In genomic region chr11:109175376-109175969, GRCm38 (mm10) we compare ENCODE assay signal across 25 mouse cellular contexts. TPM values are rescaled to one million over a fixed set of nuclear protein-coding genes. Genes with fewer than 3 reads are reported as not detected.
A peak's percentile ranks its signal among the peaks of the same experiment; 100 is the strongest.
DNase-seq lines count a peak whose midpoint lies in the region; ATAC-seq lines count a peak whose summit lies in the region.
"Had no signal": no experiment of that assay in that cellular context is flagged by ENCODE, and none has a peak within 500 bp of the region (broad histone marks: within the 10 kb centered on the region; RNA-seq: fewer than 3 reads in every experiment).

No protein-coding gene starts in this region.

- H3K27ac ChIP-seq in embryonic facial prominence, embryonic 14.5 days (replicated peaks; ENCODE audit: low read depth, low read length): no peak overlapping the region
- H3K27ac ChIP-seq in embryonic facial prominence, embryonic 10.5 days (replicated peaks): no peak overlapping the region
- peak overlapping the region; percentile 84 for H3K27ac ChIP-seq in lung, embryonic 16.5 days (ENCODE audit: low read length)
- H3K27ac ChIP-seq: embryonic facial prominence, embryonic 12.5 days; forebrain, embryonic 12.5 days; heart, embryonic 10.5 days had no signal

- 0 out of 2 replicates have a peak, but pooled peaks cover 3% of the 10 kb centered on the region for H3K4me1 ChIP-seq in embryonic facial prominence, embryonic 14.5 days (ENCODE audit: control insufficient read depth, insufficient read depth, low read length)
- H3K4me1 ChIP-seq in embryonic facial prominence, embryonic 10.5 days: peaks cover 7% of the 10 kb centered on the region; the same call in 1 of the 2 replicates
- H3K4me1 ChIP-seq in lung, embryonic 16.5 days (replicated peaks; ENCODE audit: control insufficient read depth, insufficient read depth, low read length): peaks cover 4% of the 10 kb centered on the region; the same call in 1 of the 2 replicates
- H3K4me1 ChIP-seq: embryonic facial prominence, embryonic 12.5 days; forebrain, embryonic 12.5 days had no signal

- WGBS in embryonic facial prominence, embryonic 14.5 days: 82% methylated on average over 8 of the region's 8 CpGs
- WGBS in embryonic facial prominence, embryonic 10.5 days: 92% methylated on average over 8 of the region's 8 CpGs
- 54% methylated on average over 8 of the region's 8 CpGs for WGBS in lung, embryonic 16.5 days

- H3K36me3 ChIP-seq in embryonic facial prominence, embryonic 14.5 days (ENCODE audit: control insufficient read depth, insufficient read depth, low read length): no peaks in the 10 kb centered on the region
- H3K36me3 ChIP-seq in embryonic facial prominence, embryonic 10.5 days (replicated peaks): no peaks in the 10 kb centered on the region
- H3K36me3 ChIP-seq in lung, embryonic 16.5 days (ENCODE audit: control insufficient read depth, insufficient read depth, low read length): no peaks in the 10 kb centered on the region
- H3K36me3 ChIP-seq: embryonic facial prominence, embryonic 12.5 days; forebrain, embryonic 12.5 days; G1E; heart, embryonic 10.5 days had no signal

- no peaks in the 10 kb centered on the region for H3K27me3 ChIP-seq in embryonic facial prominence, embryonic 14.5 days (replicated peaks; ENCODE audit: control insufficient read depth, insufficient read depth, low read length)
- no peaks in the 10 kb centered on the region for H3K27me3 ChIP-seq in embryonic facial prominence, embryonic 10.5 days (replicated peaks; ENCODE audit: low read depth, poor library complexity, severe bottlenecking)
- H3K27me3 ChIP-seq in lung, embryonic 16.5 days (ENCODE audit: control insufficient read depth, insufficient read depth, low read depth, low read length): no peaks in the 10 kb centered on the region
- H3K27me3 ChIP-seq: embryonic facial prominence, embryonic 12.5 days; forebrain, embryonic 12.5 days had no signal

- H3K9me3 ChIP-seq in embryonic facial prominence, embryonic 14.5 days (ENCODE audit: control insufficient read depth, low read length): peaks cover 4% of the 10 kb centered on the region; the same call in 1 of the 2 replicates
- H3K9me3 ChIP-seq in embryonic facial prominence, embryonic 10.5 days: peaks cover 5% of the 10 kb centered on the region; the same call in 1 of the 2 replicates
- peaks cover 3% of the 10 kb centered on the region; the same call in 1 of the 2 replicates for H3K9me3 ChIP-seq in lung, embryonic 16.5 days (ENCODE audit: control insufficient read depth, low read length)
- H3K9me3 ChIP-seq: embryonic facial prominence, embryonic 12.5 days; forebrain, embryonic 12.5 days; heart, embryonic 10.5 days had no signal

- H3K4me3 ChIP-seq in embryonic facial prominence, embryonic 14.5 days (ENCODE audit: low read depth, low read length): no peak overlapping the region
- no peak overlapping the region for H3K4me3 ChIP-seq in embryonic facial prominence, embryonic 10.5 days
- no peak overlapping the region for H3K4me3 ChIP-seq in lung, embryonic 16.5 days (ENCODE audit: low read length)
- H3K4me3 ChIP-seq: embryonic facial prominence, embryonic 12.5 days; forebrain, embryonic 12.5 days; heart, embryonic 10.5 days had no signal

- no peak for ATAC-seq in embryonic facial prominence, embryonic 14.5 days (ENCODE audit: low read depth)
- peak; percentile 95 for ATAC-seq in lung, embryonic 16.5 days (ENCODE audit: low read depth)
- ATAC-seq: CD4-positive, CD25-positive, alpha-beta regulatory T cell, adult 4 months; forebrain, embryonic 16.5 days had no signal

- no peak overlapping the region for H3K9ac ChIP-seq in embryonic facial prominence, embryonic 14.5 days (ENCODE audit: low read depth, low read length)
- no peak overlapping the region for H3K9ac ChIP-seq in lung, embryonic 16.5 days (ENCODE audit: low read length)
- H3K9ac ChIP-seq: embryonic facial prominence, embryonic 12.5 days; forebrain, embryonic 12.5 days had no signal

- H3K4me2 ChIP-seq in embryonic facial prominence, embryonic 14.5 days (ENCODE audit: low read depth, low read length): no peak overlapping the region
- H3K4me2 ChIP-seq in lung, embryonic 16.5 days (ENCODE audit: low read depth, low read length): no peak overlapping the region
- H3K4me2 ChIP-seq: embryonic facial prominence, embryonic 12.5 days; forebrain, embryonic 12.5 days had no signal

- peak; percentile 12 for DNase-seq in embryonic facial prominence, embryonic 14.5 days (ENCODE audit: low spot score)
- no peak for DNase-seq in embryonic facial prominence, embryonic 10.5 days (ENCODE audit: low spot score)
- DNase-seq in lung, adult 18-20 months: peak; percentile 52 to 63
- DNase-seq in lung, postnatal 25 days (ENCODE audit: low spot score): peak; percentile 65
- no peak for DNase-seq in ovary, adult 18-20 months (ENCODE audit: low spot score)
- no peak for DNase-seq in kidney, postnatal 25 days
- DNase-seq in thymus, postnatal 36 days: no peak
- DNase-seq: adrenal gland, adult 8-10 months; adrenal gland, postnatal 36 days; B cell, adult 2 months; cerebellum, adult 2 months; embryo, embryonic 11 days; gastrocnemius, postnatal 10 days; heart, adult 18-20 months; heart, postnatal 10 days; heart, postnatal 4 days had no signal

RNA-seq across cellular contexts. Expression of gene E030025P04Rik, which starts 31.3 kb away (rescaled TPM):
- not detected in 2 replicates for polyA plus RNA-seq in embryonic facial prominence, embryonic 14.5 days (2014; fragmentation: Nextera tagmentation; extraction: Ambion mirVana)
- not detected in 2 replicates for polyA plus RNA-seq in embryonic facial prominence, embryonic 10.5 days (2016; fragmentation: Nextera tagmentation; extraction: Ambion mirVana)
- 0.19 and 0.20 TPM in 2 replicates for polyA plus RNA-seq in lung, embryonic 16.5 days (2015; fragmentation: Nextera tagmentation; extraction: Ambion mirVana)
- polyA plus RNA-seq: CD4-positive, CD25-positive, alpha-beta regulatory T cell, adult 4 months; cerebellum, adult 2 months; embryonic facial prominence, embryonic 12.5 days; forebrain, embryonic 12.5 days; forebrain, embryonic 16.5 days; frontal cortex, adult 2 months; G1E; heart, embryonic 10.5 days; heart, embryonic 14.5 days had no signal

Comparison
In these comparisons a context has a peak if more than half of its experiments do, and no peak if none do; other contexts are left out.
1. DNase-seq: peak in embryonic facial prominence, embryonic 14.5 days (single experiment), lung, adult 18-20 months (2 of 2) and lung, postnatal 25 days (single experiment); none in embryonic facial prominence, embryonic 10.5 days (single experiment), ovary, adult 18-20 months (single experiment), kidney, postnatal 25 days (0 of 2) and thymus, postnatal 36 days (0 of 2).